Mouse (Mus musculus): Measurements from ENCODE around the gene Rab9.

The Rab9 gene

DNA sequence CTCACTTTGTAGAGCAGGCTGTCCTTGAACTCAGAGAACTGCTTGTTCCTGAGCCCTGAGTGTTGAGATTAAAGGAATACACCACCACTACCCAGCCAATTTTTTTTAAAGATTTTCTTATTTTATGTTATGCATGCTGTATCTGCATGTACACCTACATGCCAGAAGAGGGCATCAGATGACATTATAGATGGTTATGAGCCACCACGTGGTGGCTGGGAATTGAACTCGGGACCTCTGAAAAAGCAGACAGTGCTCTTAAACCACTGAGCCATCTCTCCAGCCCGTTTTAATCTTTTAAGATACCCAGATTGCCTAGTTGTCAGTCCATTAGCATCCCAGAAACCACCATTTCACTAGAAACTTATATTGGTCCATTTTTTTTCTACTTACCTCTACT, 25.3 kb downstream of the Rab9 start:
- in situ Hi-C loops (cut with MboI, MseI): loop anchor here in 1 of 2 experiments (25.0 kb wide), 1 partner anchor 783 kb away; no protein-coding TSS in a partner anchor

DNA sequence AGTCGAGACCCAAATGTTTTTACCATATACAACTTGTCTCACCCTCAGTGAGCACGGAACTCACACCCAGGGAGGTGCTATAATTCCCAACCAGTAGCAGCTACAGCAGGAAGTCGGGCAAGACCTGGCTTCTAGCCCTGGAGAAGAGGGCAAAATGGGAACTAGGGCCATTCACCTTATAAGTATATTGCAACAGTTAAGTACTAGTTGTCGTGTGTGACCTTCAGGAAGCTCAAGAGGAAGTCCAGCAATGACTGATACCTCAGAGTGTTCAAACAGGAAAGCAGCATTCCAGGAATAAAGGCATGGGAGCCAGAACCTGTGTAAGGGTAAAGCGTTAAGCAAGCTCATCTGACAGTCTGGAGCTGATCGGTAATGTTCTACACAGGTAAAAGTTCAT, 26.1 kb downstream of the Rab9 start:
- in situ Hi-C loops (cut with MboI, MseI): loop anchor here in 1 of 2 experiments (25.0 kb wide), 1 partner anchor 784 kb away; no protein-coding TSS in a partner anchor

DNA sequence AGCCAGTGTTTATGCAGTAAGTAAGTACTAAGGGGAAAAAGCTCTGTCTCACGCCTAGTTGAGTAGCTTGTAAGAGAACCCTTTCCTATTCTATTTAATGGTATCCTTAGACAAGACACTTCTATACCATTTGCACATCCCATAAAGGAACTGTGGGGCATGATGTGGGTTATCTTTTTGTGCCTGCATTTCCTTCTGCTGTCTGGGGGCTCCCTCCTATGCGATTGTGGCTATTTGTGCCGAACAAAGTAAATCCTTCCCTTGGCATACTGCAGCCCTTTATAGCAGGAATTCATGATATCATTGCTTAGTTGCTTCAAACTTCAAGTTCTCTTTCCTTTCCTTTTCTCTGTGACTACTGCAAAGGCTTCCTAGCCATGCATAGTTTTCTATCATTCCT, 35.1 kb downstream of the Rab9 start:
- in situ Hi-C loops (cut with MboI, MseI): no loop called here

DNA sequence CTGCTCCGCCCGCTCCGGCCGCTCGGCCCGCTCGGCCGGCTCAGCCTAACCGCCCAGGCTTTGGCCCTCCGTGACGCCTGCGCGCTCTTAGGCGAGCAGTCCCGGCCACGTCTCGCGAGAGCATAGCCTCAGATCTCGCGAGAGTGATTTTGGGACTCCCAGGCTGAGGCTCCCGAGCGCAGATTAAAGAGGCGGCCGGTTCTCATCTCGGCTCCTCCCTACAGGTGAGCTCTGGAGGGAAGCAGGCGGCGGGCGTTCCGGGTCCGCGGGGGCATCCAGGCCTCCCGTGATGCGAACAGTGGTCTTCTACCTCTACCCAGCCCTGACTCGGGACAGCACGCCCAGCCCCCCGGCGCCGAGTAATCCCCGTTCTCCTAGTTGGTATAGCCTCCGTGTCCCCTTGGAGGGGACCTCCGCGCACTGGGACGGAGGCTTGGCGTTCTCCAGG, 39.0 kb downstream of the Rab9 start, which contains the start of gene Ofd1:
Ofd1 (minus strand) TSS at position 89 of the 448 bp plus-strand sequence.
- in situ Hi-C loops (cut with MboI, MseI): no loop called here

DNA sequence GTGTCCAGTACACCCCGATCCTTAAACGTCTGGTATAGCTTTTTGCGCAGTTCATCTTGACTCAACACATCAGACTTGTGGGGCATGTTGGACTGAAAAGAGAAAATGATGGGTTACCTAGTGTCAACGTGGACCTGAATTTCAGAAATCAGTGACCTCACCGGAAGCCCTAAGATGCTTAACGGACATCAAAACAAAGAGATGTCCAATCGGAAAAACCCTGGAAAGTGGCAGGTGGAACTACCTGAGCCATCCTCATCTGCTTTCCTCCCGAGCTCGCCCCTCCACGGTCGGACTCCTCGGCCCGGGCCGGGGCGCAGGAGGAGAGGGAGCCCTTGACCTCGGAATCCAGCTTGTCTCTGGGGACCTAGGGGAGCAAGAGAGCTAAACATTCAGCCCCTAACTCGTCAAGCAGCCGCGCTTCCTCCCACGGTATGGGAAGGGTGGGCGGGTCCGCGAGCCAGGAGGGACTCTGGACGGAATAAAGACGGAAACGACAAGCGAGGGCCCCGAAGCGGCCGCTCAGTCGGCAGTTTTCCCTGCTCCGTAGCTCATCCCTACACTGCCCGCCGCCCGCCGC, 39.5 kb downstream of the Rab9 start, which contains the start of gene Trappc2:
Trappc2 (plus strand) TSS at position 539 of the 580 bp plus-strand sequence.
- in situ Hi-C loops (cut with MboI, MseI): no loop called here

DNA sequence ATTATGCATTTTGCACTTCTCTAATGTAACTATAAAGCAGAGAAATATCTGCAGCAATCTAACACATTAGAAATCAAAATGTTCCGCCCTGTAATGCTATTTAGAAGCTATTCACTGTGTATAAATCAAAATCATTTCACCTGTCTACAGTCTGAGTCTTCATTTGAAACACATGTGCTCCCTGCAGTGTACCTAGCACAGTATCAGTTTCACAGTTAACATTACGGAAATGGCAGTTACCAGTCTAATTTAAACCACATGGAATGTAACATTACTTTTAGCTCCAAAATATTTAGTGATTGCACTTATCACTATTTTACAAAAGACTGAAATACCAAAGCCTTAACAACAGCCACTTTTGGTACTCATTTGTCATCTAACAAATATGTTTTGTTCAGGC, 44.9 kb downstream of the Rab9 start:
- in situ Hi-C loops (cut with MboI, MseI): no loop called here

DNA sequence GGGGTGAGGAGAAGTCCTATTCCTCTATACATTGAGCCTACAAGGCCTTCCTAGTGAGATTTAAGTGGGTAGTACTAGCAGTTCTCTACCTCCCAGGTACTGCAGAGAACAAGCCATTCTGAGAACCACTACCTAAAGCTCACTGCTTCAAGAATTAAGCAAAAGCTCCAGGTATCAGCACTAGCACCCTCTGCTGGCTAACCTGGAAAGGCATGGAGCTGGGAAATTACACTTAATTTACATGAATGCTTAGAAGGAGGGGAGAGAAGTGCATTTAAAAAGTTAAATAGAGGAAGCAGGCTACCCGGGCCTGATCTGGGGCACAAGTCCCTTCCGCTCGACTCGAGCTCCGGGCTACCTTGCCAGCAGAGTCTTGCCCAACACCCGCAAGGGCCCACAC, 63.5 kb downstream of the Rab9 start:
- in situ Hi-C loops (cut with MboI, MseI): no loop called here

DNA sequence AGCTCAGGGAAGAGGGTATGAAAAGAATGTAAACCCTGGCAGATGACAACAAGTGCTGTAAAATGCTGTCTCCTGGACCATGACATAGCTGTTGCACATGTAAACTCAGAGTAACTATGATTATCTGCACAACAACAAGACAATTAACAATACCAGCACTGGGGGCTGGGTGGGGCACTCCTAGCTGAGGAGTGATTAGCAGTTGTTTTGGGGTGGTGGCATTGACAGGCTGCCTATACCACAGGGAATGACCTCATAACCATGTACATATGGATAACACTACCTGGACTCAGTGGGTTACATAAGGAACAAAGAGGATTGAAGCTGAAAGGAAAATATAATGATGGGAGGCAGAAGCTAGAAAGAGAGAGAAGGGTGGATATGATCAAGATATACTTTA, 71.8 kb downstream of the Rab9 start:
- in situ Hi-C loops (cut with MboI, MseI): no loop called here
